Mouse (Mus musculus) kidney, embryonic 15.5 days (tissue): ENCODE results near the gene Rps6ka1. TPM values are rescaled to one million over a fixed set of nuclear protein-coding genes. Genes with fewer than 3 reads are reported as not detected.

Experiments
- ATAC-seq: fragments of 200-750 bp; cut with Nextera tagmentation; replicated peaks from 2 replicates; pipeline ENCODE4 v1.8.0; 2017; ENCODE audit warnings: moderate TSS enrichment; ENCODE audit not compliant: low FRiP score
- H3K27ac ChIP-seq: fragments of 300-500 bp; sonication (generic); 2 replicates; pipeline ENCODE4 v1.5.1; 2015; ENCODE audit warnings: mild to moderate bottlenecking, inconsistent platforms
- H3K27me3 ChIP-seq: fragments of 300-500 bp; sonication (generic); 2 replicates; pipeline ENCODE4 v1.6.1; 2015; ENCODE audit warnings: inconsistent platforms
- H3K36me3 ChIP-seq: fragments of 300-500 bp; sonication (generic); 2 replicates; pipeline ENCODE4 v1.6.1; 2015; ENCODE audit warnings: inconsistent platforms
- H3K4me1 ChIP-seq: fragments of 300-500 bp; sonication (generic); 2 replicates; pipeline ENCODE4 v1.6.1; 2015; ENCODE audit warnings: inconsistent platforms
- H3K4me2 ChIP-seq: fragments of 300-500 bp; sonication (generic); 2 replicates; pipeline ENCODE4 v1.6.1; 2015; ENCODE audit warnings: moderate library complexity, mild to moderate bottlenecking, inconsistent platforms
- H3K4me3 ChIP-seq: fragments of 300-500 bp; sonication (generic); replicated peaks from 2 replicates; pipeline ENCODE4 v1.5.1; 2015; ENCODE audit warnings: mild to moderate bottlenecking, inconsistent platforms
- H3K9ac ChIP-seq: fragments of 300-500 bp; sonication (generic); 2 replicates; pipeline ENCODE4 v1.6.1; 2015; ENCODE audit warnings: mild to moderate bottlenecking, inconsistent platforms
- H3K9me3 ChIP-seq: fragments of 300-500 bp; sonication (generic); replicated peaks from 2 replicates; pipeline ENCODE4 v1.6.1; 2016; ENCODE audit warnings: inconsistent platforms
- WGBS: fragments of 180-500 bp; shearing (Covaris S2); methylation state at CpG from one replicate; pipeline ENCODE4 v1.1.7; 2015; ENCODE audit warnings: mixed read lengths; 5-methylcytosine and 5-hydroxymethylcytosine counted together
- polyA plus RNA-seq: library from polyadenylated mRNA; unstranded; fragments of >200 nt; fragmentation: Nextera tagmentation; extraction: Ambion mirVana; gene quantifications from 2 replicates; pipeline ENCODE4 v1.2.1, GENCODE M21; 2015

The Rps6ka1 gene
- polyA plus RNA-seq, 1 experiment from 2014 or later, result 47.5 TPM

DNA sequence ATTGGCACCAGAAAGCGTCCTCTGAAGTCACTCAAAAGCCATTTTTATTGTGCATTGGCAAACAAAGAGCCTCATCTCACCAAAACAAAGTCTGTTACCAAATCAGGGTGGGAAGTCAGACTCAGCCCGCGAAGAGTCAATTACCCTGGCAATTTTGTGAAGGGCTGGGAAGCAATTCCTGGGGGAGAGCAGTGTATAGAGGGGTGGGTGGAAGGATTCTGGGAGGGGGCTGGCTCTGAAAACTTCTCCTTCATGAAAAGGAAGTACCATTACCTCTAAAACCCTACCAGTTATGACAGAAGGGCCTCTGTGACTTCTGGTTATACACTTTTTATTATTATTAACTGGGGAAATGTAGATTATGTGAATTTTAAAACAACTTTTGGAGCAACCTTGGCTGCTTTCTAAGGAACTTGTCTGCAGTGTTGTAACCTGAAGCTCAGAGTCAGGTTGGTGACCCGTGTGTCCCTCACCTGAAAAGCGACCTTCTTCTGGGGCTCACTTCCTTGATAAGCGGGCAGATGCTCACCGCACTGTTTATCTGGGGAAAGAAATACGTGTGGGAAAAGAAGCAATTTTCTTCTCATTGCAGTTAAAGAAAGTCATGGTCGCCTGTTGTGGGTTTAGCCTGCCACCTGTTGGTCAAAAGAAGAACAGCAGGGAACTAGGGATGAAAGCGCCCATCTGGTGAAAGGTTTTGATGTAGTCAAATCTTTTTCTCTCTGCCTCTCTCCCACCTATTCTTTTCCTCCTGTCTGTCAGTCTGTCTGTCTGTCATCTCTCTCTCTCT lies 58.1 kb downstream of the Rps6ka1 start:
- Histone ChIP-seq H3K9me3 (no peaks in the 10 kb centered on the region), H3K9ac (0 out of 2 replicates have a peak overlapping the region, but pooled peaks have one; percentile 27), H3K4me2 (peak overlapping the region; percentile 49), H3K4me3 (no peak overlapping the region), H3K27ac (no peak overlapping the region), H3K27me3 (peaks cover 19% of the 10 kb centered on the region), H3K36me3 (no peaks in the 10 kb centered on the region), H3K4me1 (peaks cover 26% of the 10 kb centered on the region)
- ATAC-seq, result no peak
- WGBS, result 4% methylated on average over 10 of the region's 10 CpGs

DNA sequence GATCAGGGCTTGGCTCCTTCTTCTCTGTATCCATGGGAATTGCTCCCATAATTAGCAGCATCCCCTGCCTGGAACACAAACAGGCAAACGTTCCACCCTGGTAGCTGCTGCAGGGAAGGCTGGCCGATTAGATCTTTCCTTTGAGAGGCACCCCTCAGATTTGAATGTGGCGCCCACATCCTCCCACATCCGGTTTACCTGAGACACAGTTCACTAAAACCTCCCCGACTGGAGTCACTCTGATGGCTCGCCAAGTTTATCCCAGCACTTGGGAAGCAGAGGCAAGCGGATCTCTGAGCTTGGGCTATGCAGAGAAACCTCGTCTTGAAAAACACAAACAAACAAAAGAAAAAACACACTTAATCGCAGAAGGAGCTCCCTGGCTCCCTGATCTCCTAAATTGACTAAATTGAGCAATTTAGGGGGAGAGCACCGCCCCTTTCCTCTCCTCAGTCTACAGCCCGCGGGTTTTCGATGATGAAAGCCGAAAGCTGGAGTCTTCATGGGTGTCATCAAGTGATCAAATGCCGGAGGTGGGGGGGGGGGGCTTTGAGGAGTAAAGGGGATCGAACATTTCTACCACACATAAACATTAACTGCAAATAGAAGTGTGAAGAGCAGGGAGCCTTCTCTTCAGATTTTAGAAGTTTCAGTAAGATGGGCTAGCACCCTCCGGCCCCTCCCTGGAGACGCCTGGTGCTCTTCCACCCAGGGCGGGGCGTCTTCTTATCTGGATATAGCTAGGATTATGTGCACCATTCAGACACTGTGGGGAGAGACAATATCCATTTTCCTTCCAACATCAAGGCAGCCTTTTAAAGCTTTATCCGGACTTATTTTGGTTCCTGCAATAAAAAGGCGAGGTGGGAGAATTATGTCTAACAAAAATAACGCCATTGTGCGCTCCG lies 59.5 kb downstream of the Rps6ka1 start:
- Histone ChIP-seq H3K27ac (no peak overlapping the region), H3K4me2 (peak overlapping the region; percentile 49), H3K4me1 (peaks cover 26% of the 10 kb centered on the region), H3K9me3 (no peaks in the 10 kb centered on the region), H3K9ac (peak overlapping the region; percentile 8; the same call in 1 of the 2 replicates), H3K27me3 (peaks cover 19% of the 10 kb centered on the region), H3K36me3 (no peaks in the 10 kb centered on the region), H3K4me3 (peak overlapping the region; percentile 24)
- WGBS, result 9% methylated on average over 25 of the region's 25 CpGs
- ATAC-seq, result no peak

DNA sequence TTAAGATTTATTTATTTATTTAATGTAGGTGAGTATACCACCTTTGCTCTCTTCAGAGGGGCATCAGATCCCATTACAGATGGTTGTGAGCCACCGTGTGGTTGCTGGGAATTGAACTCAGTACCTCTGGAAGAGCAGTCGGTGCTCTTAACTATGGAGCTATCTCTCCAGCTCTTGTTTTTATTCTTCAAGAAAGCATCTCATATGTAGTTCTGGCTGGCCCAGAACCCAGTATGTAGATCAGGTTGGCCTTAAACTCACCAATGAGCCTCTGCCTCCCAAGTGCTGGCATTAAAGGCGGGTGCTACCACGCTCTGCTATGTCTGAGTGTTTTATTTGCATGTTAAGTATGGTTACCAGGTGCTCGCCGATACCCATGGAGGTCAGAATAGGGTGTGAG lies 60.2 kb downstream of the Rps6ka1 start:
- Histone ChIP-seq H3K4me3 (no peak overlapping the region), H3K4me1 (peaks cover 26% of the 10 kb centered on the region), H3K4me2 (no peak overlapping the region), H3K9ac (no peak overlapping the region), H3K36me3 (no peaks in the 10 kb centered on the region), H3K27me3 (peaks cover 19% of the 10 kb centered on the region), H3K9me3 (no peaks in the 10 kb centered on the region), H3K27ac (no peak overlapping the region)
- no peak for ATAC-seq
- WGBS, result 54% methylated on average over 6 of the region's 6 CpGs

DNA sequence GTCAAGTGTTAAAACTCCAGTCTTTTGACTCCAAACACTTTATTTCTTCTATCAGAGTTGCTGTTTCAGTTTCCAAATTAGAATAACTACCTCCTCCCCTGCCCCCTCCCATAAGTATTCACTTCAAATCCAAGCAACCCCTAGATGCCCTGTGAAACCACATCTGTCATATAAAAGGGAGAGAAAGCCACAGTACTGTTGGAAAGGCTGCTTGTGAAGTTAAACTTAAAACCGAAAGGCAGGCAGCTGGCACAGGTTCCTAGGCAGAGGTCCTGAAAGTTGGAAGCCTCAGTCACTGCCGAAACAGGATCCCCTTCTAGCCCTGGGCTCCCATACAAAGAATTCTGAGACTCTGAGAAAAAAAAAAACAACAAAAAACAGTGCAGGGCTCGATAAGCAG lies 61.9 kb downstream of the Rps6ka1 start:
- Histone ChIP-seq H3K27me3 (peaks cover 19% of the 10 kb centered on the region), H3K4me2 (no peak overlapping the region), H3K27ac (no peak overlapping the region), H3K36me3 (no peaks in the 10 kb centered on the region), H3K4me3 (no peak overlapping the region), H3K9me3 (no peaks in the 10 kb centered on the region), H3K9ac (no peak overlapping the region), H3K4me1 (peaks cover 27% of the 10 kb centered on the region)
- 32% methylated on average over 3 of the region's 3 CpGs for WGBS
- no peak for ATAC-seq

DNA sequence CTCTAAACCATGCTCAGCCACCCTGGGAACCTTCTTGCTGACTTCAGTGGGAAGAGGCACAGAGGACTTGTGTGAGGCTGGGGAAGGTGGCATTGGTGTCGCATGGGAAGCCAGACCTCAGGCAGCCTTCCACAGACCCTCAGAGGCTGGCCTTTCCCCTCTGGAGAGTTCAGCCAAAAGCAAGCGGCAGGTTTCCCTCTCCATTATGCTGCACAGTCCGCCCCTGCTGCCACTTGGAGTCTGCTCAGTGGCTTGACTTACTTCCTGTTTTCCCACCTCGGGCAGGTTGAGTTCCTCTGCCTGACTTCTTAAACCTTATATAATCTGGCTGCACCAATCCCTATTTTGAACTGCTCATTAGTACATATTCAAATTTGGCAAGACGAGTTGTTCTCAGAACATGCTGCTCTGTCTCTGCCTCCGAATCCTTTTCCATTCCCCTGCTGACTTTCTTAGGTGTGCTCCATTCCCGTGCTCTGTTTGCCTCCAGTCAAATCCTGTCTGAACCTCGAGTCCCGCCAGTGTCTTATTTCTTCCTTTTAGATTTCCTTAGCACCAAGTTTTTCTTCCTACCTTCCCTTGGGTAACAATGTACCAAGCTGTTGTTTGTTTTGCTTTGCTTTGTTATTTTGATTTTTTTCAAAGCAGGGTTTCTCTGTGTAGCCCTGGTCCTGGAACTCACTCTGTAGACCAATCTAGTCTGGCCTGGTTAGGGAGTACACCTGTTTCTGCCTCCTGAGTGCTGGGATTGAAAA lies 66.6 kb downstream of the Rps6ka1 start:
- H3K9ac ChIP-seq, result no peak overlapping the region
- no peaks in the 10 kb centered on the region for H3K36me3 ChIP-seq
- H3K27me3 ChIP-seq, result no peaks in the 10 kb centered on the region
- WGBS, result 48% methylated on average over 9 of the region's 9 CpGs
- no peak overlapping the region for H3K4me2 ChIP-seq
- 0 out of 2 replicates have a peak overlapping the region, but pooled peaks have one; percentile 0 for H3K27ac ChIP-seq
- no peak overlapping the region for H3K4me3 ChIP-seq
- ATAC-seq, result no peak
- no peaks in the 10 kb centered on the region for H3K9me3 ChIP-seq
- peaks cover 21% of the 10 kb centered on the region for H3K4me1 ChIP-seq

DNA sequence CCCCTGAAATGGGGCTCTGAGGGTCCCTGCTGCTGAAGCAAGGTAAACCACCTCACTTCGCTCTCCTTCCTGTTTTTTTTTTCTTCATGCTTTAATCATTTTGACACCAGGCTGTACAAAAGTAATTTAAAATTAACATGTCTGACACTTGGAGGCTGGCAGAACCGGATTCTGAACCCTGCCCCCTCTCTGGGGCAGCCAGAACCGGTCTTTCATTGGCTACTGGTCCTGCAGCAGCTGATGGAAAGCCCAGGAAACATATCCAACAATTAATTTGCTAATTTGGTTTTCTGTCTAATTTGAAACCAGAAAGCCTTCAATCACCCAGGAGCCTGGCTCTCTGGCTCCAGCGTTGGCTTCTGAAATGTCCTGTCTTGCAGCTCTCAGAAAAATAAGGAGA lies 67.4 kb downstream of the Rps6ka1 start:
- H3K36me3 ChIP-seq, result no peaks in the 10 kb centered on the region
- H3K4me2 ChIP-seq, result no peak overlapping the region
- H3K27ac ChIP-seq, result 0 out of 2 replicates have a peak overlapping the region, but pooled peaks have one; percentile 0
- H3K9me3 ChIP-seq, result no peaks in the 10 kb centered on the region
- no peaks in the 10 kb centered on the region for H3K27me3 ChIP-seq
- ATAC-seq, result no peak
- H3K9ac ChIP-seq, result no peak overlapping the region
- 39% methylated on average over 4 of the region's 4 CpGs for WGBS
- H3K4me3 ChIP-seq, result no peak overlapping the region
- H3K4me1 ChIP-seq, result peaks cover 25% of the 10 kb centered on the region

DNA sequence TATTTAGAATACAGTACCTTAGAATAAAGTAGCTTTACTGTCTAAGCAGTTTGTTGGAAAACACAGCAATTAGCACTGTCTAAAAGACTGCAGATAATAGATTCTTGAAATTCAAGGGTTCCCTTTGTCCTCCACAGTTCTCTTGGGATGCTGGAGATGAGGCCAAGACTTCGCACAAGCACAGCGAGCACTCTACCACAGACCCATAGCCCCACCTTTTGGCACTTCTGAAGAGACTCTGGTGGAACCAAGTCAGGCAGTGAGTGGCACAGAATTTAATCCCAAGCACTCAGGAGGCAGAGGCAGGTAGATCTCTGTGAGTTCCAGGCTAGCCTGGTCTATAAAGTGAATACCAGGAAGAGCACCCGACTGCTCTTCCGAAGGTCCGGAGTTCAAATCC lies 70.2 kb downstream of the Rps6ka1 start:
- no peak overlapping the region for H3K27ac ChIP-seq
- no peak overlapping the region for H3K4me2 ChIP-seq
- H3K36me3 ChIP-seq, result no peaks in the 10 kb centered on the region
- WGBS, result 96% methylated on average over 5 of the region's 5 CpGs
- H3K9me3 ChIP-seq, result no peaks in the 10 kb centered on the region
- peaks cover 39% of the 10 kb centered on the region for H3K4me1 ChIP-seq
- H3K27me3 ChIP-seq, result no peaks in the 10 kb centered on the region
- H3K9ac ChIP-seq, result no peak overlapping the region
- no peak for ATAC-seq
- no peak overlapping the region for H3K4me3 ChIP-seq

DNA sequence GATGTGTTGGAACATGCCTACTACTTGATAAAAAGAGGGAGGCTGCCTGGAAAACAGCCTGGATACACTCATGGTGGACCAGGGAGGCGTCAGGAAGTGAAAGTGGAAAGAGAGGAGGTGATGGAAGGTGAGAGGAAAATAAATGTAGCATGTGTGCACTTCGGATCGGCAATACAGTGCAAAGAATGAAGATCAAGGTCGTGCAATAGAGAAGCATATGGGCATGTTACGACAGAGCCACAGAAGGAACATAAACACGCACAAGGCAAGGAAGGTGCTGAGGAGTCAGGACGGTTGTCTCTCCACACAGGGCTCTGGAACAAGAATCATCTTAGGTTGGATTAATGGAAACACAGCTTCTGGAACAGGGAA lies 71.1 kb downstream of the Rps6ka1 start:
- H3K4me2 ChIP-seq, result peak overlapping the region; percentile 73
- no peak overlapping the region for H3K9ac ChIP-seq
- H3K27ac ChIP-seq, result peak overlapping the region; percentile 100
- WGBS, result 18% methylated on average over 7 of the region's 7 CpGs
- H3K4me1 ChIP-seq, result peaks cover 40% of the 10 kb centered on the region
- no peaks in the 10 kb centered on the region for H3K36me3 ChIP-seq
- ATAC-seq, result no peak
- H3K27me3 ChIP-seq, result no peaks in the 10 kb centered on the region
- H3K4me3 ChIP-seq, result peak overlapping the region; percentile 19
- H3K9me3 ChIP-seq, result no peaks in the 10 kb centered on the region

DNA sequence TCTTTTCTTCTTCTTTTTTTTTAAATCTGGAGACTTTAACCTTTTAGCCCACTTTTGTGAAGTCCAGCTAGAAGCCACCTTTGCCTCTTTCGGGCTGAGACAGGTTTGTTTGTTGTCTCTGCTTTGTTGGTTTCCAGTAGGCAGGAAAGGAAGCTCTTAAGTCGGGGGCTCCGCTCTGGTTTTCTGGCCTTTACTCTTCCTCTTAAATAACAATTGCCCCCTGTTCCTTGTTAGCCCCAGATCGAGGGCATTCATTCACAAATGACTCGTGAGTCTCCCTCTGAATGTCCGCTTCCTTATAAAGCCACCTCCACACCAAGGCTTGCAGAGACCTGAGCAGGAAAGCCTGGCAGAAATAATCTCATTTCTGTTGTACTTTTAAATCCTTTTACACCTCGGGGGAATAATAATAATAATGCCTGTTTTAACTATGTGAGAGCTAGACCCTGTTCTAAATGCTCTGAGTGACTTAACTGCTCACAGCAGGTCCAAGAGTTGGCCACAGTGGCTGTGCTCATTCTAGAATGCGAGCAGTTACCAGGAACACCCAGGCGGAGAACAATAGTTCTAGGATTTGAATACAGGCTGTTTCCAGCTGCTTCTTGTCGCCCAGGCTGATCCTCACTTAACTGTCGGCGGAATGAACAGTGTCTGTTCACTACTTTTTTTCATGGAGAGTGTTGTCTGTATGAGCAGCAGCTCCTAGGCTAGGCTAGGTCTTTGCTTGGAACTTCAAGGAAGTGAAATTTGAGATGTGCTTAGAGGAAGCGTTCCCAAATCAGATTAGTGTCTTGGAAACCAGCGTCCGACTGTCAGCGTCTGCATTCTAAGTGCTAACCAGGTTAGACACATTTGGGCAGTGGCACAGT lies 71.7 kb downstream of the Rps6ka1 start:
- no peak overlapping the region for H3K9ac ChIP-seq
- H3K36me3 ChIP-seq, result no peaks in the 10 kb centered on the region
- ATAC-seq, result no peak
- H3K27me3 ChIP-seq, result no peaks in the 10 kb centered on the region
- H3K4me2 ChIP-seq, result peak overlapping the region; percentile 73
- peak overlapping the region; percentile 100 for H3K27ac ChIP-seq
- H3K4me1 ChIP-seq, result peaks cover 40% of the 10 kb centered on the region
- H3K9me3 ChIP-seq, result no peaks in the 10 kb centered on the region
- H3K4me3 ChIP-seq, result peak overlapping the region; percentile 19
- WGBS, result 12% methylated on average over 16 of the region's 16 CpGs

DNA sequence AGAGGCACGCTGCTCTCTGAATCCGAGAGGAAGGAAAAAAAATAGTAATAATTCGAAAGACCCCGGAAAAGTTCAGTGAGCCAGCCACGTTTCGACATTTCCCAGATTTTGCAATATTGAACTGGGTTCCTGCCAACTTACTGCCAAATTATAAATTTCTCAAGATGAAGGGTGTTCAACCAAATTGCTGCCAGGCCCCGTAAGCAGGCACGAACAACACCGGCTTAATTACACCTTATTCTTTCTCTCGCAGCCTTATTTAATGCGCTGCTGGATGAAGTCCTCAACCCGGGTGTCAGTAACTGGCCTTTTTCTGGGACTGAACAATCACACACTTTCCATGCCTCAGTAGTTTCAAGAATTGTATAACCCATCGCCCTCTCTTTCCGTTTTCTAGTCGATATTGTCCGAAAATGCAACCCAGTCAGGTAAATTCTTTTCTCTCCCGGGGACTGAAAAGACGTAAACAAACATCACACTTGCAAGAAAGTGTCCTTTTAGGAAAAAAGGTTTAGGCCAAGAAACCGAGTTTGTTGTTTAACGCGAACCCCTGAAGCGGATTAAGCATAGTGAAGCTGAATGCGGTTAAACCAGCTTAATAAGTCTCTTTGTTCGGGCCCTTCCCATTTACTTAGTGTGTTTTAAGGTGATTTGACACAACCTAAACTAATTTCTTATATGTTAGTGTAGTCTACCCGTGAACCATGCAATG lies 72.6 kb downstream of the Rps6ka1 start:
- no peak for ATAC-seq
- H3K9ac ChIP-seq, result peak overlapping the region; percentile 77
- H3K4me2 ChIP-seq, result peak overlapping the region; percentile 73
- peak overlapping the region; percentile 100 for H3K27ac ChIP-seq
- 12% methylated on average over 25 of the region's 25 CpGs for WGBS
- H3K9me3 ChIP-seq, result no peaks in the 10 kb centered on the region
- H3K4me3 ChIP-seq, result peak overlapping the region; percentile 61
- H3K4me1 ChIP-seq, result peaks cover 32% of the 10 kb centered on the region
- H3K27me3 ChIP-seq, result no peaks in the 10 kb centered on the region
- no peaks in the 10 kb centered on the region for H3K36me3 ChIP-seq
